Mouse (Mus musculus): ENCODE data around the gene Arg2.

Arg2 gene

DNA sequence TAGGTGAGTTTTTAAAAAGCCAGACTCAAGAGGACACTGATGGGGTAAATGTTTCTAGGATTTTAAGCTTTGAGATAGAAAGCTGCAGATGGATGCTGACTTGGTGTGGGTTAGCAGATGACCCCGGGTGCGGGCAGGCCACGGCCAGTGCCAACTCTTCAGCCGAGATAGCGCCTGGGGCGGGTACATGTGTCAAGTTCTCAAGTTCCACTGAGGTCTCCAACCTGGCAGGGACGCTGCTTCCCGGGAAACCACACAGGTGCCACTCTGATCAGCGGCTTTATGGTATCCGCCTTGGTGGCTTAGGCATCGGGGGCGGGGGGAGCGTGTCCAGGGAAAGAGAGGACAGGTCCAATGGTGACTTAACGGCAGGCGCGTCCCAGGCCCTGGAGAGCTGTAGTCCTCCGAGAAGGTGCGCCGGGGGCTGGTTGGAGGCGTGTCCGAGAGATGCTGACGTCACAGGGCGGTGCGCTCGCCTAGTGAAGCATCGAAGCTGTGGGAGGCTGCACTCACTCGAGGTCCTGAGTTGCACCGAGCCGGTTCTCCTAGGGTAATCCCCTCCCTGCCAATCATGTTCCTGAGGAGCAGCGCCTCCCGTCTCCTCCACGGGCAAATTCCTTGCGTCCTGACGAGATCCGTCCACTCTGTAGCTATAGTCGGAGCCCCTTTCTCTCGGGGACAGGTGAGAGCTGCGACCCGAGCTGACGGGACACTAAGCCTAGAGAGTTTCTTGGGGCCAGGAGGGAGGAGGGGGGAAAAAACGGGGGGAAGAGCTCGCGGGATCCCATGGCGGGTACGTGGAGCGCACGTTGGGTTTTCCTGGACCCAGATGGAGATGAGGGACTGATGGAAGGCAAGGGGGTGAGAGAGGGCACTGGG is at the start of gene Arg2:
TSS of gene Arg2 (plus strand) at position 479 of the 879 bp plus-strand sequence.
- peak; percentile 79 for DNase-seq

DNA sequence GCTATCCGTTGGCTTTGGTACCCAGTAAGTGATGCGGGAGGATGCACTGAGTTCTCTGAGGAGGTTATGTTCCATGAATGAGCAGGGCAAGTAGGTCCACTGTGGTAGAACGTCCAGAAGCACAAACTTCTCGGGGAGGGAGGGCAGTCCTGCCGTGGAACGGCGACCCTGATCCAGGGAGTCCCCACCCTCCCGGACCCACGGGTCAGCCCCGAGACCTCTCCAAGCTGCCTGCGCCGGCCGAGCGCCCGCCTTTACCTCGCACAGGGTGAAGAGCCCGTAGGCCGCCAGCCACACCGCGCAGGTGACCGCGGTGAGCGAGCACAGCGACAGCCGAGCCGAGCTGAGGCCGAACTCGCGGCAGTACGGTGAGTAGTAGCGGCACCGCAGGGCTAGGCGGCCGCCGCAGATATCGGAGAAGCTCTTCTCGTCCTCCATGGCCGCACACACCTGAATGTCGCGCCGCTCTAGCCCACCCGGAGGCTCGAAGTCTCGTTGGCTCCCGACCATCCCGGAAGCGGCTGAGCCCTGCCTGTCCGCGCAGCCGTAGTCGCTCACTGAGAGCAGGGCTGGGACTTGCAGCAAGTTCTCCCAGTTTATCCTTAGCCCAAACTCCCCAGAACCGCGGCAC is 41.3 kb upstream of the Arg2 start, which contains the start of gene Pigh:
TSS of gene Pigh (minus strand) at position 470 of the 631 bp plus-strand sequence.
- peak; percentile 85 for DNase-seq

DNA sequence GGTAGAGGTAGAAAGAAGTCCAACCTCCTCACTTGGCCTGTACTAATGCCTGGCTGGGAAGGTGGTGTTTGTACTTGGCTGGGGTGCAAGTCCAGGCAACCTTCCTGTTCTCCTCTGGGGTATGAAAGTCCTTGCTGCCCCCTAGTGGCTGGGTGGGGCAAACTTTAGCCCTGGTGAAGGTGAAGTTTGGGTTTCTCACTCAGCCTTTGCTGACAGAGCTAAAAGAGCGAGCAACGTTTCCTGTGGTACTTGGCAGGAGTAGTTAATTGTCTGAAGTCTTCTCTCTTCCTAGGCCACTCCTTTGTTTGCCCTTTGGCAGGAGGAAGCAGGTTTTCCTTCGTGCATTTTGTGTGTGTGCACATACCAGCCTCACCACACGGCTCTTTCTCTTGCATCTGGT is 38.0 kb upstream of the Arg2 start:
- no peak for DNase-seq

DNA sequence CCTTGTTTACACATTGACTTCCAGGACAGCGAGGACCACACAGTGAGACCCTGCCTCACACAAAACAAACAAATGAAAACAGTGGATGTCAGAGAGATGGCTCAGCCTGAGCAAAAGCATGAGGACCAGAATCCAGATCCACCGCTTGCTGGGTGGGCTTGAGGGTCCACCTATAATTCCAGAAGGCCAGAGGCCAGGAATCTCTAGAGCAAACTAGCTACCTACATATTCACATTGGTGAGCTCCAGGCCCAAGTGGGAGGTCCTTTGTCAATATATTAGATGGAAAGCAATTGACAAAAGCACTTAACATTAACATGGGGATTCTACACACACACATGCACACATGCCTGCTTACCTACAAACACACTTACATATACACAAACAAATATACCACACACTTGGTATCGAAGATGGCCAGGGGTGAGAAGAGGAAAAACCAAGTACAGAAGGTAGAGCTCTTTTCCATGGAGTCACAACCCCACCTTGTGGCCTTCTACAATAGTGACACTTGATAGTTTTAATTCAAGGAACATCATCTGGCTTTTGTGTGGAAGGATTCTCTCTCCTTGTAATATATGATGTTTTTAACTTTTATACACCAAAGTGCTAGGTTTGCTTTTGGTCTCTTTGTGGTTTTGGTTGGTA is 33.3 kb upstream of the Arg2 start:
- peak; percentile 63 for DNase-seq

DNA sequence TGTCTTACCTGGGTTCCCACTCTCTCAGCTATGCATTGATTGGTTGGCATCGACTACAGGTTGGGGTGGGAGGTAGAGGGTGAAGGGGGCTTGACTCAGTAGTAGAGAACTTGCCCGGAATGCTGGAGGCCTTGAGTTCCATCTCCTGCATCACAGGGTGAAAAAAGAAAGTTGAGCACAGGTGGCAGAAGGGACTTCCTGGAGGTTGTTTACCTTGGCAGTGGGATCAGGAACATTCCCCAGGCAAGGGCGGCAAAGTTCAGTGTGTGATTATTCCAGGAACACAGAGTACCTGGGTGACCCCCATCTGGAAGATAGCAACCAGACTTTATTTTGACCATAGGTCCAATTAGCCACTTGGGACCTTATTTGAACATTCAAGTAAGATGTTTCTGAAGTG is 26.8 kb upstream of the Arg2 start:
- DNase-seq, result no peak

DNA sequence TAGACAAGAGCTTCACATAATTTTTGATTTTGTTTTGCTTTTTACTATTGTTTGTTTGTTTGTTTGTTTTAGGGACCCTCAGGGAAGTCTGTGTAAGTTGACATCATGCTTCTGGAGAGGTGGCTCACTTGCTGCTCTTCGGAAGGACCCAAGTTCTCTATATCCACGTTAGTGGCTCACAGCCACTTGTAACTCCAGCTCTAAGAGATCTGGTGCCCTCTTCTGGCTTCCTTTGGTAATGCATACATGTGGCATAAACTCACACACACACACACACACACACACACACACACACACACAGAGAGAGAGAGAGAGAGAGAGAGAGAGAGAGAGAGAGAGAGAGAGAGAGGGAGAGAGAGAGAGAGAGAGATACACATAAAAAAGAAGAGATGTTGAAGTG is 26.0 kb upstream of the Arg2 start:
- DNase-seq, result no peak

DNA sequence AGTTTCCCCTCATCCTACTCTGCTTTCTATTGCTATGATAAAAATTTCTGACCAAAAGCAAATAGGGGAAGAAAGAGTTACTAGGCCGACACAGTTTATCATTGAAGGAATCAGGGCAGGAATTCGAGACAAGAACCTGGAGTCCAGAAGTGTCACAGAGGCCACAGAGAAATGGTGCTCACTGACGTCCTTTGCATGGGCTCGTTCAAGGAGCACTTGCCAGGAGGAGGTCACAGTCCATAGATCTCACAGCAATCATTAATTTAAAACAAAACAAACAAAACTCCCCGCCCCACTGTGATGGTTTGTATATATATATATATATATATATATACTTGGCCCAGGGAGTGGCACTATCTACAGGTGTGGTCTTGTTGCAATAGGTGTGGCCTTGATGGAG is 25.3 kb upstream of the Arg2 start:
- DNase-seq, result no peak

DNA sequence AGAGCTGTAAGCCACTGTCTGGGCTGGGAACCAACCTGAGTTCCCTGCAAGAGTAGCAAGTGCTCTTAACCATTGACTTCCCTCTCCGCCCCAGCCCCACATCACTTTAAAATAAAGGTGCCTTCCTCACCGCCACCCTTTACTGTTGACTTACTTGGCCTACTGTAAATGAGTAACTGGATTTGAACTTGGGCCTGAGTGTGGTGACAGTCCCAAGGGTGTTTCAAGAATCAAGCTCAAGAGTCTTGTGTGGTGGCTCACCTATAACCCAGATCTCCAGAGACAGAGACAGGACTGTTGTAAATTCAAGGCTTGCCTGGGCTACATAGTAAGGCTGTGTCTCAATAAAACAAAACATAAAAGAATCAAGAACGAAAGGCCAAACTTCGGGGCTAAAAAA is 11.6 kb upstream of the Arg2 start:
- no peak for DNase-seq

DNA sequence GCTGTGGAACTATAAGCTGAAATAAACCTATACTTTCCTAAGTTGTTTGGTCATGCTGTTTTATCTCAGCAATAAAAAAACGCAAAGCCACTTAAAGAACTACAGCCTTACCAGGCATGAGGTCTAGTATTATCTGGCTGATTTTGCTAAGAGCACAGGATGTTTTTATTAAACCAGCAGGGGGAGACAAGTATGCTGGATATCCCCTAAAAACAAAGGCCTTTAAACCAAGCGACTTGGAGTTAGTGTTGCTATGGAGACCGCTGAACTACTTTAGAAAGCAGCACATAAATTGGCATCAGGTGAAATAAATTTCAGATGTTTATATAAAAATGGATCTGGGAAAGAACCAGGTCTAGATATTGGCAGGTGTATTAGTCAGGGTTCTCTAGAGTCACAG is 7.8 kb upstream of the Arg2 start:
- DNase-seq, result peak; percentile 19

DNA sequence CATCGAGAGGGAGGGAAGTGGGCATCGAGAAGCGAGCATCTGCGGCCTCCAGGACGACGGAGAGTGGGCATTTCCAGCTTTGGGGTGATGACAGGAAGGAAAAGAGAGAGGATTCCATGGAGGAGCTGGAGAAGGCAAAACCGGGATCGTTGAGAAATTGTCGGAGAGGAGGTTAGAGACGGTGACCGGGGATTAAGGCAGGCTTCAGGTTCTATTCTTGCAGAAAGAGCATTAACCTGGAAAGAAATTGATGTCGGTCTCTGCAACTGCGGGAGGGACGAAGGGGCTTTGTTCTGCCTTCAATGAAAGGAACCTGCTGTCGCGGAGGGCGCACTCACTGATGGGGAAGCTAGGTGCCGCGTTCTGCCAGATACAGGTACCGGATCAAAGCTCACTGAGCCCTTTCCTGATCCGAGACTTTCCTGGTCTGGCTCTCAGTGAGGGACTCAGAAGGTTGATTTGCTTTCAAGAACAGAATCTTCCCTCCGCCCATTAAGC is 650 bp downstream of the Arg2 start:
- DNase-seq, result no peak

DNA sequence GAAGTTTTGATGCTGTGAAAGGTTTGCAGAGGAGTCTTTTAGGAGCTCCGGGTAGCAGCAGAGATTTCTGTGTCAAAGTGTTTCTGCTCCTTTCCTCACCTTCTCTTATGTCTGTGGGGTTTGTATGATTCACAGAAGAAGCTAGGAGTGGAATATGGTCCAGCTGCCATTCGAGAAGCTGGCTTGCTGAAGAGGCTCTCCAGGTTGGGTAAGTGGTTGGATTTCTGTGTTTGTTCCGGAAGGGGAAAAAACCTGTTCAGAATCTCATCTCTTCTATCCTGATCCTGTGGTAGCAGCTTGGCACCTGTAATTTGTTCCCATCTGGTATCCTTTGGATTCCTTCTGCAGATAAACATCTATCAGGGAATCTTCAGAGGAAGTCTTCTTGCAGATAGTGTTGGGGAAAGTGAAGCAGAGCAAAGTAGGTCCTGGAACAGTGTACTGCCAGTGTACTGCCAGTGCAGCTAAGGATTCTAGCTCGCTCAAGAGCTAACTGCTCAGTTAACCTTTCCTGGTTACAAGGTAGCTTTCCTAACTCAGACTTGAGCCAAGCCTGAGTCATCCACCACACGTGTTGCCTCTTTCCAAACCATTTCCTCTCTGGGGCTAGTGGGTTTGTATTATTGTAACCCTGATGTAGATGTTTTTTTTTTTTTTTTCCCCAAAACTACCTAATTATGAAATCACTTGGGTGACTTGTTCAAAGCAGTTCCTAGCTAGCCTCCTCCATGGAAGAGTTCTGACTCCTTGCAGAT is 1.3 kb downstream of the Arg2 start:
- DNase-seq, result no peak

DNA sequence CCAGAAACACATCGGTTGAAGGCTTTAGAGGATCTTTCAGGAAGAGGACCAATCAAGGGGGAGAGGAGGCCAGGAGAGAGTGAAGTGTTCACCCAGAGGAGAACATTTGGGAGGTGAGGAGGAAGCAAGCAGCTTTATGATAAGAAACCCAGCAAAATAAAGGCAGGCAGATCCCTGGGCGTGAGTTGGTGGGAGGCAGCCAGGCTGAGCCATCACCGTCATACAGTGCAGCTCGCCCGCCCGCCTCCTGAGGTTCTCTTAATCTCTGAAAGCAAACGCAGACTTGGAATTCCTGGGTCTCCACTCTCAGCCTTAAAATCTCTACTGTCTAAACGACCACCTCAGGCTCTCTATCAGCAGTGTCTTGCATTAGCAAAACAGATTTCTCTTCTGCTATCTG is 4.1 kb downstream of the Arg2 start:
- no peak for DNase-seq

DNA sequence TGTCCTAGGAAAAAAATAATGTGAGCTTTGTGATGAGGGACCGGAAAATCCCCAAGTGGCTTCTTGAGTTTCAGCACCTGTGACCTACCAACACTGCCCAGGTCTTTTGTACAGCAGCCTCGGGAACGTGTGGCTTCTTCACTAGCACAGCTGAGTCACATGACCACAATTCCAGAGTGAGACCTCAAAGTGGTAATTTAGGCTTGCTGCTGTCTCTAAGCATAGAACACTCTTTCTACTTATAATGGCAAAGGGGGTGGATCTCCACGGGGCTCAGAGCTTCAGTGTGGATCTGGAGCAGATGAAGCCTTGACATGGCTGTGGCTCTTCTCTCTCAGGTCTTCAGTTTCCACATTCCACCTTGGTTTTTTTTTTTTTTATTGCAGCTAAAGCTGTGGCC is 4.5 kb downstream of the Arg2 start:
- no peak for DNase-seq

DNA sequence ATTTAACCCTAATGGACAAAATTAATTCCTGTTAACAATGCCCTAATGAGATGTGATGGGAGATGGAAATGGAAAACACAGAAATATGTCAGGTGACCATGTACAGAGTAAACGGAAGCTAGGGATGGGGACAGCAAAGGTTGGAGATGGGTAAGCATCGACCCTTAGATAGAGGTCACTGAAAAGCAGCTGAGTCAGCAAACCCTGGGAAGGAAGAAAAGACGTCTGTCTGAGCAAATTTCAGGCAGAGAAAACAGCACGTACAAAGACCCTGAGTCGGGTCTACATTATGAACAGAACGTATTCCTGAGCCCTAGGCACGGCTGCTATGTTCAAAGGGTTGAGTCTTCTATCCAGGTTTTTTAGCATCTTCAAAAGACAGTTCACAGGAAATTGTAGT is 6.4 kb downstream of the Arg2 start:
- no peak for DNase-seq

DNA sequence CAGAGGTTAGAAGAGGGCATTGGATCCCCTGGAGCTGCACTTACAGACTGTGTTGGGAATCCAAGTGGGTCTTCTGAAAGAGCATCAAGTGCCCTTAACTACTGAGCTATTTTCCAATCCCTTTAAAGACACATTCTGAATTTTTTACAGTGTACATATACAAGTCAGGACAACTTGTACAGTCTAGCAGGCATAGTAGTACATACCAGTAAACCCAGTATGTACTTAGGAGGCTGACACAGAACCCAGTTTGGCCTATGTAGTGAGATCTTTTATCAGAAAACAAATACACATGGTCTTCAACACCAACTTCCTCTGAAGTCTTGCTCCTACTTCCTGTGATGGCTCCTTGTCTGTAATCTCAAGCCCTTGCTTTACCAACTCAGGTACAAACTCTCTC is 8.4 kb downstream of the Arg2 start:
- no peak for DNase-seq

DNA sequence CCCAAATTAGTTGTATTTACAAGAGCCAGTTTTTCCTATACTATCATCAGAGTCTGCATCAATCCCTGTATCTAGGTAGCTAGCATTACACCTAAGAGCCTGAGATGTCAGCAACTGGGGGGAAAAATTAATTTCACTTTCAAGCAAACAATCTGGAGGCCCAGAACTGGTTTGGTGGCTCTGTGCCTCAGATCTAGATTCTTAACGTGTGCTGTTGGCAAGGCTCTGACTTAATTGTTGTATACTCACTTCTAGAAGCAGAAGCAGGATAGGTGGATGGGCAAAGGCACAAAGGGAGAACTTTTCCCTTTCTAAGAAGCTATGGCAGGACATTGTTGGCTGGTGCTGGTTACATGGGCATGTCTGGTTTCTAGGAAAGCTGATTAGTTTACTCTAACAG is 8.8 kb downstream of the Arg2 start:
- no peak for DNase-seq

DNA sequence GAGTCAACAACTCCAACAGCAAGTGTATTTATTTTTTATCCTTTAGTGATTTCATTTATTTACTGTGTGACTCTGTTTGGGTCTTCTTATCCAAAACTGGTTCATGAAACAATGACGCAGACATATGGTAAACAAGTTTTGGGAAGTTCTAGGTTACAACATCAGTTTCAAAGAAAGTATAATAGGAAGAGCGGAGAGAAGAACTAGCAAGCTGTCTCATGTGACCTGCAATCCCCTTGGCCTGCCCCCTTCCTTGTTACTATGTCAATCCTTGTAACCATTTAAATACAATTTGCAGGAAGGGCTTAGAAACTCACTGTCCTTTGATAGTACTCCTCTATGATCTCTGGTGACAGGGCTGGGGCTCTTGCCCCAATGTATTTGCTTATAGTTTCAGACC is 10.2 kb downstream of the Arg2 start:
- DNase-seq, result no peak

DNA sequence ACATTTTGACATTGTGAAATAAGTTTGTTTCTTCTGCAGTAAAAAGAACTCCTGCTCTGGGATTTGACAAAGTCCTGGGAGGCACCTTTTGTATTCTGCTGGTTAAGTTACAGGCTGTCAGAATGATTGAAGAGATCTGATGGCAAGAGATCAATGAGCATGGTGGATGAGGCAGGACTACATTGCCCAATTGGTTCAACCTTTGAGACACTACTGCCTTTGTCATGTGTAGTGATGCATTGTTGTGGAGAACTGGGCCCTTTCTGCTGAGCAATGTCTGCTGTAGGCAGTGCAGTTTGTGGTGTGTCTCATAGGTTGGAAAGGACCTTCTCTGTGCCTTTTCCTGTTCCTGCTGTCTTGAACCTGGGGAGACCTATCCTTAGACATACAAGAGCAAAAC is 10.8 kb downstream of the Arg2 start:
- no peak for DNase-seq

DNA sequence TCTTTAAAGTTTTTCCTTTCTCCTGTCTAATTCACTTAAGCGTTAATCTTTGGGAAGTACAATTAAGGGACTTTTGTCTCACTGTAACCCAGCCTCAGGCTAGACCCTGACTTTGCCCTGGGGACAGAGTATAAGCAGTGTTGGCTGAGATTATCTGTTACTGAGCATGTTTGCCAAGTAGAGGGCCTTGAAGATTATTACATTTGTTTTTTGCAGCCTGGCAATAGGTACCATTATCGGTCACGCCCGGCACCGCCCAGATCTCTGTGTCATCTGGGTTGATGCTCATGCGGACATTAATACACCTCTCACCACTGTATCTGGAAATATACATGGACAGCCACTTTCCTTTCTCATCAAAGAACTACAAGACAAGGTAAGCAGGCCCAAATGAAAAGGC is 19.1 kb downstream of the Arg2 start:
- no peak for DNase-seq

DNA sequence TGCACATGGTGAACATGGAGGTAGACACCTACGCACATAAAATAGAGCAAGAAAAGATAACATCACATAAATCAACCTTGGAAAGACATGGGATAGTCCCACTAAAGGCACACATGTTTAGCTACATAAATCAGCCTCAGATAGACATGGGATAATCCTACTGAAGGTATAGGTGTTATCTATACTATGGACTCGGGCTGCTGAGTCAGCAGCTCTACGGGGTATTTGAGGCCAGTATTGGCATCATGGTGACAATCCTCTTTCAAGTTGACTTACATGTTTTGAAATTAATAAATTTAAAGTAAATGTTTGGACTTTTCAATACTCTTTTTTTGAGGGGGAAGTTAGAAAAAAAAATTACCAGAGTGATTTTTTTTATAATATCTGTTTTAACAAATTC is 32.3 kb downstream of the Arg2 start:
- no peak for DNase-seq

DNA sequence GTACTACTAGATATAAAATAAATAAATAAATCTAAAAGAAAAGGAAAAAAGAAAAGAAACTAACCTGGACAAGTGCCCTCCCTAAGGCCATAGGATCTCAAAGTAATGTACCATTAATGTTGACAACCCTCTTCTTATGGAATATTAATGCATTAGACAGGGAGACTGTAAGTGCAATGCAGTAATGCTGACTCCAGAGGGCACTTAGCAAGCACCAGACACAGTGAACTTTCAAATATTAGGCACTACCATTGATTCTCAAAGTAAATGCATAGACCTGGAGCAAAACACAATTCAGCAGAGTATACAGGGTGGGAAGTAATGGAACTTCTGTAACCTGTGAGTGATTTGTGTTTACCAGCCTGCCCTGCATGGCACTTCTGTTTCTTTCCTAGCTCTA is 38.6 kb downstream of the Arg2 start:
- DNase-seq, result no peak

DNA sequence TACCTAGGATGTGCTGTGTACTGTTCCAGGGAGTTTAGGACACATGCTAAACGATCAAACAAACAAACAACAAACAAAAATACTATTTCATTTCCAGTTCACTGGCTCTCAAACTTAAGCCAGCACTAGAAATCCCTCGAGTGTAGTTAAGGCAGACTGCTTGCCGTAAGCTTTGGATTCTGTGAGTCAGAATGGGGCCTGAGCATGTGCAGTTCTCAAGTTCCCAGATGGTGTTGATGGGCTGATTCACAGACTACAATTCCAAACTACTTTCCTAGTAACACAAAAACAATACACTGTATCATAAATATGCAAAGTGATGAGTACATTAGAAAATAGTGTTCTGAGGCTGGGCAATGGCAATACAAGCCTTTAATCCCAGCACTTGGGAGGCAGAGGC is 39.8 kb downstream of the Arg2 start:
- DNase-seq, result no peak

All from cerebellum, adult 9-10 months (tissue).